Mouse (Mus musculus) limb, embryonic 14.5 days (tissue): ENCODE measurements around the gene Magi1. TPM values are rescaled to one million over a fixed set of nuclear protein-coding genes. Genes with fewer than 3 reads are reported as not detected.
A peak's percentile ranks its signal among the peaks of the same experiment; 100 is the strongest.

Source experiments
- ATAC-seq: fragments of 200-750 bp; cut with Nextera tagmentation; 2 replicates; pipeline ENCODE4 v1.8.0; 2017; ENCODE audit warnings: low read depth, moderate number of reproducible peaks, moderate TSS enrichment; ENCODE audit not compliant: low FRiP score
- DNase-seq: peaks from one replicate; pipeline ENCODE4 v3.0.0-alpha.2; 2015; ENCODE audit warnings: low spot score
- H3K27ac ChIP-seq: fragments of 300-500 bp; sonication (generic); replicated peaks from 2 replicates; pipeline ENCODE4 v1.5.1; 2014; ENCODE audit warnings: low read depth, mild to moderate bottlenecking, low read length, moderate library complexity, mixed read lengths
- H3K27me3 ChIP-seq: fragments of 300-500 bp; sonication (generic); 2 replicates; pipeline ENCODE4 v1.6.1; 2014; ENCODE audit warnings: low read length, mixed read lengths; ENCODE audit not compliant: control insufficient read depth, insufficient read depth
- H3K36me3 ChIP-seq: fragments of 300-500 bp; sonication (generic); 2 replicates; pipeline ENCODE4 v1.6.1; 2014; ENCODE audit warnings: mild to moderate bottlenecking, low read length, moderate library complexity, mixed read lengths; ENCODE audit not compliant: control insufficient read depth, insufficient read depth
- H3K4me1 ChIP-seq: fragments of 300-500 bp; sonication (generic); 2 replicates; pipeline ENCODE4 v1.6.1; 2014; ENCODE audit warnings: antibody characterized with exemption, low read length, mixed read lengths; ENCODE audit not compliant: control insufficient read depth, insufficient read depth
- H3K4me2 ChIP-seq: fragments of 300-500 bp; sonication (generic); replicated peaks from 2 replicates; pipeline ENCODE4 v1.6.1; 2014; ENCODE audit warnings: low read depth, mild to moderate bottlenecking, low read length, moderate library complexity; ENCODE audit not compliant: severe bottlenecking
- H3K4me3 ChIP-seq: fragments of 300-500 bp; sonication (generic); replicated peaks from 2 replicates; pipeline ENCODE4 v1.5.1; 2014; ENCODE audit warnings: low read length
- H3K9ac ChIP-seq: fragments of 300-500 bp; sonication (generic); 2 replicates; pipeline ENCODE4 v1.6.1; 2014; ENCODE audit warnings: mild to moderate bottlenecking, low read depth, low read length, moderate library complexity; ENCODE audit not compliant: severe bottlenecking
- H3K9me3 ChIP-seq: fragments of 300-500 bp; sonication (generic); 2 replicates; pipeline ENCODE4 v1.6.1; 2016; ENCODE audit warnings: low read length; ENCODE audit not compliant: control insufficient read depth
- POLR2A ChIP-seq: fragments of 200-500 bp; IDR thresholded peaks from 2 replicates; pipeline ENCODE4 v1.8.0; 2012; ENCODE audit warnings: inconsistent platforms, mild to moderate bottlenecking, moderate library complexity, borderline replicate concordance; ENCODE audit not compliant: insufficient read depth, insufficient read length; ENCODE audit errors: extremely low read depth
- WGBS: fragments of 180-500 bp; shearing (Covaris S2); extraction: QIAGEN DNeasy Blood & Tissue Kit; methylation state at CpG from one replicate; pipeline ENCODE4 v1.1.7; 2014; 5-methylcytosine and 5-hydroxymethylcytosine counted together
- polyA plus RNA-seq, 2 experiments: library from polyadenylated mRNA; depleted of rRNA in 1 of 2; stranded (reverse) in 1 of 2; unstranded in 1 of 2; fragments of >200 nt; fragmentation: Nextera tagmentation in 1 of 2; extraction: Ambion mirVana in 1 of 2; gene quantifications; 2 replicates each; pipeline versions ENCODE4 v1.2.1 to v1.2.3; 2012 to 2014

Magi1 gene
- polyA plus RNA-seq, 2 experiments: 9.7 to 15.0 TPM

DNA sequence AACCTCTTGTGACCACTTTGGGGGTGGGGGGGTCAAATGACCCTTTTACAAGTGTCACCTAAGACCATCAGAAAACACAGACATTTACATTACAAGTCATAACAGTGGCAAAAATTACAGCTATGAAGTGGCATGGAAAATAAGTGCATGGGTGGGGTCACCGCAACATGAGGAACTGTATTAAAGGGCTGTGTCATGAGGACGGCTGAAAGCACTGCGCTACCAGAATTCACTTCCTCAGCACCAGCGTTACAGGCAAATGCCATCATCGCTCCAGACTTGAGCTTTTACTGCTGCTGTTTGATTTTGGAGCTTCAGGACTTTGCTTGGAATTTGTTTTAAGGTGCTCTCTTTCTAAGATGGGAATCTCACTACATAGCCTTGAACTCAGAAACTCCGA is 62.0 kb downstream of the Magi1 start:
- Histone ChIP-seq H3K4me1 (peaks cover 39% of the 10 kb centered on the region), H3K36me3 (no peaks in the 10 kb centered on the region), H3K27me3 (no peaks in the 10 kb centered on the region), H3K4me3 (no peak overlapping the region), H3K27ac (no peak overlapping the region), H3K4me2 (no peak overlapping the region), H3K9me3 (no peaks in the 10 kb centered on the region), H3K9ac (no peak overlapping the region)
- 83% methylated on average over 6 of the region's 6 CpGs for WGBS
- no peak for DNase-seq
- ATAC-seq: no peak
- TF ChIP-seq POLR2A: no peak

GRCm38 (mm10) chr6:94218076-94218475 is 65.6 kb downstream of the Magi1 start:
- Histone ChIP-seq H3K9ac (no peak overlapping the region), H3K27me3 (no peaks in the 10 kb centered on the region), H3K36me3 (no peaks in the 10 kb centered on the region), H3K27ac (no peak overlapping the region), H3K4me3 (no peak overlapping the region), H3K4me1 (peaks cover 30% of the 10 kb centered on the region), H3K4me2 (no peak overlapping the region), H3K9me3 (no peaks in the 10 kb centered on the region)
- no peak for DNase-seq
- 77% methylated on average over 4 of the region's 4 CpGs for WGBS
- no peak for TF ChIP-seq POLR2A
- no peak for ATAC-seq

GRCm38 (mm10) chr6:94215834-94216233 is 67.9 kb downstream of the Magi1 start:
- no peak overlapping the region for H3K9ac ChIP-seq
- no peak overlapping the region for H3K4me3 ChIP-seq
- ATAC-seq (no peak), DNase-seq (no peak)
- WGBS: 94% methylated on average over 4 of the region's 4 CpGs
- H3K36me3 ChIP-seq: no peaks in the 10 kb centered on the region
- no peaks in the 10 kb centered on the region for H3K9me3 ChIP-seq
- no peaks in the 10 kb centered on the region for H3K27me3 ChIP-seq
- peaks cover 29% of the 10 kb centered on the region for H3K4me1 ChIP-seq
- H3K4me2 ChIP-seq: no peak overlapping the region
- TF ChIP-seq POLR2A: no peak
- no peak overlapping the region for H3K27ac ChIP-seq

DNA sequence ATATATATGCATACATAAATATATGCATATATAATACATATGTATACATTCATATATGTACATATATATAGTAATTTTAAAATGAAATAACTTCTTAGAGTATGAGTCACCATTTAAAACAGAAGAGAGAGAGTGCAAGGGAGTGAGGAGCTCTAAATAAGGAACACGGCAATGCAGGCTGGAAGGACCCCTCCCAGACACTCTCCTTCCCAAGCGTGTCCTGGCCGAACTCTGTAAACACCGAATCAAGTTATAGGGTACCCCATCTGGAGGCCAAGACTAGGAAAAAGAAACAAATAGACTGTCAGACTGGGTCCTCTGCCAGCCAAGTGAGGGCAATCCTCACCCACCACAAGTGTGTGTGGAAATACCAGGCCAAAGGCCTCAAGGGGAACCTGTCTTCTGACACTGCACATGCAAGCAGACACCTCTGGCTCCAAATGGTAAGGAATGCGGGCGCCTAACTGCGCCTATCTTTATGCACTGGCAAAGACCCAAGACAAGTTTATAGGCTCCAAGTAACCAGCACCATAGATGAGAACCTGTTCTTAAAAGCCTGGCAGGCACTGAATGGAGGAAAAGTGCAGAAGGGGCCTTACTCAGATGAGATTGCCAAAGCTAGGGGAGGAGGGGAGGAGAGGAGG is 68.7 kb downstream of the Magi1 start:
- H3K9ac ChIP-seq: no peak overlapping the region
- no peaks in the 10 kb centered on the region for H3K27me3 ChIP-seq
- peak; percentile 40 for DNase-seq
- WGBS: 36% methylated on average over 7 of the region's 7 CpGs
- H3K36me3 ChIP-seq: no peaks in the 10 kb centered on the region
- H3K9me3 ChIP-seq: no peaks in the 10 kb centered on the region
- no peak overlapping the region for H3K4me2 ChIP-seq
- no peak for TF ChIP-seq POLR2A
- H3K4me1 ChIP-seq: peaks cover 29% of the 10 kb centered on the region
- no peak overlapping the region for H3K27ac ChIP-seq
- no peak overlapping the region for H3K4me3 ChIP-seq
- peak; percentile 67; the same call in 1 of the 2 replicates for ATAC-seq

- H3K4me1 ChIP-seq: peaks cover 21% of the 10 kb centered on the region
- H3K36me3 ChIP-seq: no peaks in the 10 kb centered on the region
- no peak for TF ChIP-seq POLR2A
- ATAC-seq (no peak), DNase-seq (no peak)
- no peak overlapping the region for H3K4me2 ChIP-seq
- no peak overlapping the region for H3K27ac ChIP-seq
- H3K9me3 ChIP-seq: no peaks in the 10 kb centered on the region
- no peak overlapping the region for H3K9ac ChIP-seq
- no peak overlapping the region for H3K4me3 ChIP-seq
- WGBS: 43% methylated on average over 5 of the region's 5 CpGs
- no peaks in the 10 kb centered on the region for H3K27me3 ChIP-seq
Measured at GRCm38 (mm10) chr6:94205926-94206325, 77.8 kb downstream of the Magi1 start.
